Mouse (Mus musculus): ENCODE measurements around the gene Prok1. TPM values are rescaled to one million over a fixed set of nuclear protein-coding genes. Genes with fewer than 3 reads are reported as not detected.

Prok1 gene
- polyA plus RNA-seq, 1 experiment from 2014 or later = 0.07 TPM

DNA sequence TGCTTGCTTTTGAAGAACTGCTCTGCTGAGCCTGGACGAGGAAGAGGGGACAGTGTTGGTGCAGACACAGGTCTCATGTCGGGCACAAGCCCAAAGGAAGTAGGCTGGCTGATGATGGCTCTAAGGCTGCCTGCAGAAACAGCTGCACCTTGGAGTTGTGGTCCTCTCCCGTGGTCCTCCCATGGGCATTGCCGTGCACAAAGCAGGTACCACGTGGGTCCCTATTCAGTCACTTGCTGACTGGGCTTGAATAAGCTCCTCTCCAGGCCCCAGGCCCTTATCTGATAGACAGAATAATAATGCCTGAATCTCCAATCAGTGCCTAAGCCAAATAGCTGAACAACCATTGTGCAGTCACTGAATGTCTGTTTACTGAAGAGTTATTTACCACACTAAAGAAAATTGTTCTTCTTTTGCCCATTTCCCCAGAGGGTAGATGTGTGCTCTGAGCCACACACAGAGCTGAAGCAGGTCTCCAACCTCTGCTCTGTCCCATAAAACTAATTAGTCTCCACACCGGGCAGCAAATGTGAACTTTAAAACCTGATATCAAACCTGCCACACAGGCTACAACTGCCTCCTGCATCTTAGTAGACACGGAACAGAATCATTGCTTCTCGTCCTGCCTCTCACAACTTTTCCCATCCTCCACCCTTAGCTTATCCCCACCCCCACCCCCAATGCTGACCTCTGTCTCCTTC is 23.0 kb downstream of the Prok1 start:
- no peak overlapping the region for H3K4me3 ChIP-seq (replicated peaks)
- H3K27me3 ChIP-seq = no peaks in the 10 kb centered on the region
- no peak for ATAC-seq (ENCODE audit: insufficient read depth)
- H3K9me3 ChIP-seq (replicated peaks) = no peaks in the 10 kb centered on the region
- H3K4me2 ChIP-seq = no peak overlapping the region
- H3K27ac ChIP-seq (replicated peaks) = no peak overlapping the region
- H3K9ac ChIP-seq = no peak overlapping the region
- WGBS (ENCODE audit: insufficient replicate concordance) = 56% methylated on average over 8 of the region's 8 CpGs
- H3K36me3 ChIP-seq (replicated peaks) = no peaks in the 10 kb centered on the region
- no peaks in the 10 kb centered on the region for H3K4me1 ChIP-seq (replicated peaks)

DNA sequence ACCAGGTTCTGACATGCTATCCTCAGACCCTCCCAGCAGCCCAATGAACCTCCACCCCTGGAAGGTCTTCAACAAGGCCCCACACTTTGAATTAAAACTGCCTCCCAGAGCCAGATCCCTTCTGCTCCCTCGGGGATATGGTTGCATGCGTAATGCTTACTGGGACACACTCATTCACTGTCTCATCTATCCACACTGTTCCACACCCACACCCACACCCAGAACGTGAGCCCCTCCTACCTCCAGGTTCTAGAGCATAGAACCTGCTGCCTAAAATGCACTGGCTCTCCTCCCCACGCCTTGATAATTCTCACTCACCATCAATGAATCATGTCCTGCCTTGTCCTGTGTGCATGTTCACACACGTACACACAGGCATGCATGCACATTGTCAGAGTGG is 24.9 kb downstream of the Prok1 start:
- no peak for ATAC-seq (ENCODE audit: insufficient read depth)
- H3K4me2 ChIP-seq = no peak overlapping the region

DNA sequence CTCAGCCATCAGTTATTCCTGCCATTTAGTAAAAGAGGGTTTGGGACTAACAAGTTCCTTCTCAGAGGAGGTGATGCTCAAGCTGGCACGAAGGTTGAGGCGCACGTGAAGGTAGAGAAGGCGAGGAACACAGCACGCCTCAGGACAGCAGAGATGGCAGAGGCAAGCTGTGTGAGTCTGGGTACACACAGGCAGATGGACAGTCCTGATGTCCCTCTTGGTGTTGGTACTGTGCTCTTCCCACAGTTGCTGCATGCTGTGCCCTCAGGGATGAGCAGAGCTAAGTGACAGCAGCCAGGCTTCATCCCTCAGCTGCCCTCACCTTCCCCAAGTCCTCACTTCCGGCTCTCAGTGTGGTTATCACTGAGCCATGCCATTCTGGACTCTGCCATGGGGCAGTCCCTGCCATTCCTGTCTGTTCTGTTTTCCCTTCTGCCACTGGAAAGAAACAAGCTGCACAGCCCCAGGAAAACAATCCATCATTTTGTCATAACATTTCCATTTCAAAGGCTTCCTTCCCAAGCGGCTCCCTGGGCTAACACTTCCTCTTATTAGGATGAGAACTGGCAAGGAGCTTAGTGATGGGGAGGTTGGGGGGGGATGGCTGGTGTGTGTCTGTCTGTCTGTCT is 31.8 kb downstream of the Prok1 start:
- no peak overlapping the region for H3K4me3 ChIP-seq (replicated peaks)
- no peak overlapping the region for H3K27ac ChIP-seq (replicated peaks)
- ATAC-seq (ENCODE audit: insufficient read depth) = no peak
- WGBS (ENCODE audit: insufficient replicate concordance) = 55% methylated on average over 7 of the region's 7 CpGs
- no peaks in the 10 kb centered on the region for H3K27me3 ChIP-seq
- no peaks in the 10 kb centered on the region for H3K36me3 ChIP-seq (replicated peaks)
- H3K4me1 ChIP-seq (replicated peaks) = no peaks in the 10 kb centered on the region
- no peaks in the 10 kb centered on the region for H3K9me3 ChIP-seq (replicated peaks)
- no peak overlapping the region for H3K4me2 ChIP-seq
- no peak overlapping the region for H3K9ac ChIP-seq

More for the DNA sequence above, 24.9 kb downstream of the Prok1 start:
- Histone ChIP-seq H3K9ac (no peak overlapping the region), H3K36me3 (replicated peaks) (no peaks in the 10 kb centered on the region), H3K27me3 (no peaks in the 10 kb centered on the region), H3K4me1 (replicated peaks) (no peaks in the 10 kb centered on the region), H3K4me3 (replicated peaks) (no peak overlapping the region), H3K9me3 (replicated peaks) (no peaks in the 10 kb centered on the region), H3K27ac (replicated peaks) (no peak overlapping the region)
- whole genome bisulfite sequencing (ENCODE audit: insufficient replicate concordance) = 56% methylated on average over 5 of the region's 5 CpGs

DNA sequence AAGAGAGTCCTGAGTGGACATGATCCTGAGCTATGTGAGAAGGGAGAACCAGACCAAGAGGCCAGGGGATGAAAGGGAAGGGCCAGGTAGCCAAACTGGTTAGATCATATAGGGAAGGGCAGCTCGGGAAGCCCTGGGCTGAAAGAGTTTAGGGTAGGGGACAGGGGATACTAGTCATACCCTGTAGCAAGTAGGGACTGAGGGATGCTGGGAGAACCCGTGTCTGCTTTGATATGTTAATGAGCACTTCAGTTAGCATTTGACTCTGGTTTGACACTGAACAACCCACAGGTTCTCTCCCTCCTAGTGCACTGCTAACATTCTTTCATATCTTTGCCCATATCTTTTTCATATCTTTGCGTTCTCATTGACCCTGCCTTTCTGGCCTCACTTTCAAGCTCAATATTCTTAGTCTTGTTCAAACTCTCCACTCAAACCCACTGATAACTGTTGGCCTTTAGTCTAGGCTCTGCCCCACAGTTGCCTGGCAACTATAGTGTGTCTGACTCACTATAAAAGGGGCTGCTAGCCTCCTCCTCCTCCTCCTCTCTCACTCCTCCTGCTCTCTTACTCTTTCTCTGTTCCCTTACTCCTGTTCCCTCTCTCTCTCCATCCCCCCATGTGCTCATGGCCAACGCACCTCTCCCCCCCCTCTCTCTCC is 32.9 kb downstream of the Prok1 start:
- Histone ChIP-seq H3K4me2 (no peak overlapping the region), H3K9ac (no peak overlapping the region), H3K4me3 (replicated peaks) (no peak overlapping the region), H3K9me3 (replicated peaks) (no peaks in the 10 kb centered on the region), H3K36me3 (replicated peaks) (no peaks in the 10 kb centered on the region), H3K27ac (replicated peaks) (no peak overlapping the region), H3K4me1 (replicated peaks) (no peaks in the 10 kb centered on the region), H3K27me3 (no peaks in the 10 kb centered on the region)
- no peak for ATAC-seq (ENCODE audit: insufficient read depth)
- WGBS (ENCODE audit: insufficient replicate concordance) = 40% methylated on average over 4 of the region's 4 CpGs

DNA sequence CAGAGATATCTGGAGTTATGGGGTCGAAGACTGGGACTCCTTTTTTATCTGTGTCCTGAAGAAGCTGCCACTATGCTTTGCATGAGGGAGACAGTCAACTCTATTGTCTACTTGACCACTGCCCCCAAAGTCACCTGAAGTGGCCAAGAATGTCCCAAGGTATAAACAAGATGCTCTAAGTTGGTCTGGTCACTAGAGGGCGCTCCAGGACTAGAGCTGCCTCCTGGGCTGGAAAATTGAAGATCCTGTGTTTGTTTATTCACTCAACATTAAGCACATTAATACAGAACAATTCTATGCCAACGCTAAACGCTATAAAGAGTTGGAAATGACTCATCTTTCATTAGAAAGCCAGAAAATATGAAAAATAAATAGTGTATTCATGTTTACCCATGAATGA is 33.5 kb downstream of the Prok1 start:
- no peaks in the 10 kb centered on the region for H3K36me3 ChIP-seq (replicated peaks)
- WGBS (ENCODE audit: insufficient replicate concordance) = 5% methylated on average over 4 of the region's 4 CpGs
- no peak overlapping the region for H3K9ac ChIP-seq
- H3K9me3 ChIP-seq (replicated peaks) = no peaks in the 10 kb centered on the region
- H3K27me3 ChIP-seq = peaks cover 4% of the 10 kb centered on the region; the same call in 1 of the 2 replicates
- no peak overlapping the region for H3K4me2 ChIP-seq
- H3K4me1 ChIP-seq (replicated peaks) = no peaks in the 10 kb centered on the region
- no peak overlapping the region for H3K27ac ChIP-seq (replicated peaks)
- H3K4me3 ChIP-seq (replicated peaks) = no peak overlapping the region
- ATAC-seq (ENCODE audit: insufficient read depth) = no peak

DNA sequence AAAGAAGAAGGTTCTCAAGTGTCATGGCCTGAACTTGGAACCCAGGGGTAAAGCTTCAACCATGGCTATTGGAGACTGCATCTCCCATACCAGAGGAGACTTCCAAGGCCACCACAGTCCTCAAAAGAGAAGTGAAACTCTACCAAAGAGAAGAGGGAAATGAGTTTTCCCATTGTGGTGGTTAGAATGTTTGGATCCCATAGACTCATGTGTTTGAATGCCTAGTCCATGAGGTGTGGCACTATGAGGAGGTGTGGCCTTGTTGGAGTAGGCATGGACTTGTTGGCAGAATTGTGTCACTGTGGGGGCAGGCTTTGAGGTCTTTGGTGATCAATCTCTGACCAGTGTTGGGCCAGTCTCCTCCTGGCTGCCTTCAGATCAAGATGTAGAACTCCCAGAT is 34.3 kb downstream of the Prok1 start:
- no peaks in the 10 kb centered on the region for H3K4me1 ChIP-seq (replicated peaks)
- H3K27me3 ChIP-seq = peaks cover 8% of the 10 kb centered on the region; the same call in 1 of the 2 replicates
- H3K27ac ChIP-seq (replicated peaks) = no peak overlapping the region
- H3K4me3 ChIP-seq (replicated peaks) = no peak overlapping the region
- H3K9ac ChIP-seq = no peak overlapping the region
- H3K36me3 ChIP-seq (replicated peaks) = no peaks in the 10 kb centered on the region
- no peak for ATAC-seq (ENCODE audit: insufficient read depth)
- no peak overlapping the region for H3K4me2 ChIP-seq
- no peaks in the 10 kb centered on the region for H3K9me3 ChIP-seq (replicated peaks)

DNA sequence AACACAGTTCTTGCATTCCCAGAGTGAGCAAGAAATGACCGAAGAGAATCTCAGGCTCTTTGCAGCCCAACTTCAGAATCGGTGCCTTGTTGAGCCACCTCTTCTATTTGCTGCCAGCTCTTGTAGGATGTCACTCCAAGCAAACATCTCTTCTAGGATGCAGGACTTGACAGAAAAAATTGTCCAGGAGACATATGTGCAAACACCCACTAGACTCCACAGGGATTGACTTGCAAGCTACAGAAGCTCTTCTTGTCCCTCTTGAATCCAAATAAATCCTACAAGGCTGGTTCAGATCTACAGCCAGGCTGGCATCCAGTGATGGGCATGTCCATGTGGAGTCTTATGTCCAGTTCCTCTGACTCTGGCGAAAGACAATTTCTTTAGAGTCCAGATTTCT is 35.1 kb downstream of the Prok1 start:
- ATAC-seq (ENCODE audit: insufficient read depth) = no peak
- H3K27me3 ChIP-seq = peaks cover 8% of the 10 kb centered on the region; the same call in 1 of the 2 replicates
- H3K9ac ChIP-seq = no peak overlapping the region
- no peak overlapping the region for H3K4me2 ChIP-seq
- no peak overlapping the region for H3K27ac ChIP-seq (replicated peaks)
- no peaks in the 10 kb centered on the region for H3K36me3 ChIP-seq (replicated peaks)
- H3K4me1 ChIP-seq (replicated peaks) = no peaks in the 10 kb centered on the region
- no peak overlapping the region for H3K4me3 ChIP-seq (replicated peaks)
- WGBS (ENCODE audit: insufficient replicate concordance) = 55% methylated on average over 3 of the region's 3 CpGs
- no peaks in the 10 kb centered on the region for H3K9me3 ChIP-seq (replicated peaks)

DNA sequence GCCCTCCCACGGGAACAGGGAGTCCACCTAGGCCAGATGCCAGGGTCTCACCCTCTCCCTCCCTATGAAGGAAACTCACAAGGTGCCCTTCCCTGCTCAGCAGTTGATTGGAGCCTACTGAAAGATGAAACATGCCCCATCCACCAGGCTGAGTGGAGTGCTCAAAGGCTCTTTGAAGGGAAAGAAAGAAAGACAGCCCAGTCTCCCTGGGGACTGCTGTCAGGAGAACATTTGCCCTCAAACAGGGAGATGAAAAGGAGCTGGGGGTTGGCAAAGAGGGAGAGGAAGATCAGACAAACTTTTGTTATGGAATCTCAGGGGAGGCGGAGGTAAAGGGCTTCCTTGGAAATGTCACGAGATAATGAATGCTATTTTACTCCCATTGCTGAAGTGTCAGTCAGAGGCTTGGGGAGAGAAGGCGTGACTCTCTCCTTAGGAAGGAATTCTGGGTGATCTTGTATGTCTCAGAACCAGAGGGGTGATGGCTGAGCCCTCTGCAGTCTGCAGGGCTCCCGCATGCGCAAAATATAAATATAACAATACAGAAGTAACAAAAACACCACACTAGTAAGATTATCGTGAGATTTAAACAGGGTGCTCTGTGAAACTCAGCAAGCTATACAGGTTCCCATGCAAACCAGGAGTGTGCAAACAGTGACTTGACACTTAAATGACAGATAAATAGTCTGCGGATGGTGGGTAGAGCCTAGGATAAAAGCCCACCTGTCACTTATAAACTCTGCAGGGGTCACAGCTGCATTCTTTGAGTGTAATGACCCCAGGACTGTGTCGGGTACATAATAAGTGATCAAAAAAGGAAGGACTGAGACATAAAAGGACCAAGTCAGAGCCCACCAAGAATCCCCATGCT is 38.0 kb downstream of the Prok1 start:
- Histone ChIP-seq H3K4me3 (replicated peaks) (no peak overlapping the region), H3K4me2 (no peak overlapping the region), H3K9me3 (replicated peaks) (no peaks in the 10 kb centered on the region), H3K9ac (no peak overlapping the region), H3K4me1 (replicated peaks) (no peaks in the 10 kb centered on the region), H3K36me3 (replicated peaks) (no peaks in the 10 kb centered on the region), H3K27me3 (peaks cover 8% of the 10 kb centered on the region; the same call in 1 of the 2 replicates), H3K27ac (replicated peaks) (no peak overlapping the region)
- WGBS (ENCODE audit: insufficient replicate concordance) = 44% methylated on average over 9 of the region's 9 CpGs
- no peak for ATAC-seq (ENCODE audit: insufficient read depth)

DNA sequence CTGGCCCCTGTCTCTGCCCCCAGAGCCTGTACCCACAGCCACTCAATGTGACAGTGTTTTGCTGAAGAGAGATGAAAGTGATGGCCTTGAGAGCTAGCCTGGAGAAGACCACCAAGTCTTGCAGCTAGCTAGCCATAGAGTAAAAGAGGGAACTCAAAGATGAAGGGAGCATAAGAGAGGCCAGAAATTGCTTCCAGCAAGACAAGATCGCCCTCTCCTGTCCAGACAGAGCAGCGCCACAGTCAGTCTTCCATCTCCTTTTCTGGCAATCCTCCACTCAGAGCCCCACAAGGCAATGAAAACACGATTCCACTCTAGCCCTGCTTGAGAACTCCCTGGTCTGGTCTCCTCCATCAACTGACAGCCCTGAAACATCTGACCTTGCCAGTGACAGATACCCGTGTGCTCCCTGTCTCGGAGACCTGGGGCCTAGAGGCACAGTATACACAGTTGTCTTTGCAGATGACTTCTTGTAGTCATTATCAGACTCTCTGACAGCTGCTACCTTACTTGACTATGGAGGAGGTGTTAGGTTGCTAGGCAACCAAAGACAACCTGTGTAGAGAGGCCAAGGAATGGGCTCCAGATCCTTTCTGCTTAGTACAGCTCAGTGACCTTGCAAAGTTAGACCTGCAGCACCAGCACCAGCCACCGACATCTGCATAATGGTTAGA is 51.1 kb downstream of the Prok1 start:
- WGBS (ENCODE audit: insufficient replicate concordance) = 36% methylated on average over 6 of the region's 6 CpGs
- Histone ChIP-seq H3K27ac (replicated peaks) (no peak overlapping the region), H3K4me1 (replicated peaks) (no peaks in the 10 kb centered on the region), H3K27me3 (no peaks in the 10 kb centered on the region), H3K4me2 (no peak overlapping the region), H3K9ac (no peak overlapping the region), H3K9me3 (replicated peaks) (no peaks in the 10 kb centered on the region), H3K36me3 (replicated peaks) (no peaks in the 10 kb centered on the region), H3K4me3 (replicated peaks) (no peak overlapping the region)
- no peak for ATAC-seq (ENCODE audit: insufficient read depth)

DNA sequence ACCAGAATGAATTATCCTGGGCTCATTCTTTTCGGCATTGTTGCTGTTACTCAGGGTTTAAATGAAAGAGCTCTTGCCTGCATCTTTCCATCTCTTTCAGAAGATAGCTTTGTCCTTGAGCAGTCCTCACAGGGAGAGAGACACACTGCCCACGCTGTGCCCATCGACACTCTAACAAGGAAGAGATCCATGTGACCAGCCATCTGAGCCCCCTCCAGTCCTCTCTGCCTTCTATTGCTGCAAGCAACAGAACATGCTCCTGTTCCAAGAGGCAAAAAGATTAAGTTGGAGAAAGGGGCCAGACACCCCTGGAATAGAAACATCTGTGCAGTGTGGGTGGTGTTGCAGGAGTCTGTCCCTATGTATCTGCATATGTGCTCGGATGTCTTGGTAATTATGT is 52.5 kb downstream of the Prok1 start:
- 60% methylated on average over 4 of the region's 4 CpGs for WGBS (ENCODE audit: insufficient replicate concordance)
- Histone ChIP-seq H3K36me3 (replicated peaks) (no peaks in the 10 kb centered on the region), H3K9me3 (replicated peaks) (no peaks in the 10 kb centered on the region), H3K4me3 (replicated peaks) (no peak overlapping the region), H3K4me2 (no peak overlapping the region), H3K27me3 (no peaks in the 10 kb centered on the region), H3K27ac (replicated peaks) (no peak overlapping the region), H3K4me1 (replicated peaks) (no peaks in the 10 kb centered on the region), H3K9ac (no peak overlapping the region)
- no peak for ATAC-seq (ENCODE audit: insufficient read depth)
